Mouse (Mus musculus) MEL (cell line): Measurements from ENCODE around the gene Kif3a. TPM values are rescaled to one million over a fixed set of nuclear protein-coding genes. Genes with fewer than 3 reads are reported as not detected.
"Not testable (repeated sequence)": the region's sequence is repeated elsewhere in the genome, so short reads cannot be mapped to it uniquely, and the experiment has no call there.

Source experiments
- DNase-seq: peaks from one replicate; pipeline ENCODE4 v3.0.0; 2011; ENCODE audit warnings: low read depth, low spot score
- H3K27ac ChIP-seq: 2 replicates; pipeline ENCODE4 v1.5.1; 2012; ENCODE audit warnings: low read depth, mild to moderate bottlenecking, control low read depth, low read length, moderate library complexity; ENCODE audit not compliant: control insufficient read depth
- H3K27me3 ChIP-seq, 2 experiments: fragments of 150-350 bp in 1 of 2; sonication (generic) in 1 of 2; 2 replicates each; pipeline ENCODE4 v1.6.1; 2012; ENCODE audit warnings: low read length in 2 of 2, mild to moderate bottlenecking in 2 of 2, improper control_type of control experiment in 1 of 2, moderate library complexity in 1 of 2; ENCODE audit not compliant: insufficient read depth in 2 of 2, control insufficient read depth in 1 of 2
- H3K36me3 ChIP-seq, 2 experiments: 2 replicates each; pipeline ENCODE4 v1.6.1; 2012 to 2014; ENCODE audit warnings: low read length in 2 of 2, improper control_type of control experiment in 1 of 2, inconsistent platforms in 1 of 2, mild to moderate bottlenecking in 1 of 2; ENCODE audit not compliant: insufficient read depth in 2 of 2, control insufficient read depth in 1 of 2
- H3K4me1 ChIP-seq, 2 experiments: fragments of 150-350 bp in 1 of 2; sonication (generic) in 1 of 2; 2 replicates each; pipeline ENCODE4 v1.6.1; 2012; ENCODE audit warnings: low read length in 2 of 2, improper control_type of control experiment in 1 of 2, mild to moderate bottlenecking in 1 of 2; ENCODE audit not compliant: insufficient read depth in 2 of 2, control insufficient read depth in 1 of 2
- H3K4me3 ChIP-seq, 2 experiments: fragments of 150-350 bp in 1 of 2; sonication (generic) in 1 of 2; 2 replicates each; pipeline ENCODE4 v1.5.1; 2012; ENCODE audit warnings: low read depth in 2 of 2, low read length in 2 of 2, mild to moderate bottlenecking in 2 of 2, moderate library complexity in 2 of 2, control low read depth in 1 of 2, improper control_type of control experiment in 1 of 2; ENCODE audit not compliant: control insufficient read depth in 1 of 2, insufficient read depth in 1 of 2
- H3K79me2 ChIP-seq: 2 replicates; pipeline ENCODE4 v1.6.1; 2012; ENCODE audit warnings: mild to moderate bottlenecking, low read length, moderate library complexity; ENCODE audit not compliant: control insufficient read depth, poor library complexity, insufficient read depth
- H3K9ac ChIP-seq: 2 replicates; pipeline ENCODE4 v1.6.1; 2012; ENCODE audit warnings: low read depth, mild to moderate bottlenecking, control low read depth, low read length, moderate library complexity; ENCODE audit not compliant: control insufficient read depth, poor library complexity, severe bottlenecking
- H3K9me3 ChIP-seq: fragments of 150-350 bp; sonication (generic); replicated peaks from 2 replicates; pipeline ENCODE4 v1.6.1; 2012; ENCODE audit warnings: mild to moderate bottlenecking, low read length, improper control_type of control experiment, moderate library complexity; ENCODE audit not compliant: insufficient read depth
- CTCF ChIP-seq, 3 experiments: IDR thresholded peaks in 2 of 3; conservative IDR thresholded peaks in 1 of 3; 2 replicates each; pipeline ENCODE4 v1.5.1; 2011 to 2012; ENCODE audit warnings: low read length in 3 of 3, low read depth in 2 of 3, mild to moderate bottlenecking in 2 of 3, improper control_type of control experiment in 1 of 3, inconsistent platforms in 1 of 3, mixed read lengths in 1 of 3, moderate library complexity in 1 of 3; ENCODE audit not compliant: control insufficient read depth in 1 of 3, insufficient read depth in 1 of 3, poor library complexity in 1 of 3, severe bottlenecking in 1 of 3
- EP300 ChIP-seq, 2 experiments: IDR thresholded peaks; 2 replicates each; pipeline ENCODE4 v1.6.1; 2011; ENCODE audit warnings: improper control_type of control experiment in 2 of 2, low read length in 2 of 2, low read depth in 1 of 2, mild to moderate bottlenecking in 1 of 2
- ETS1 ChIP-seq: IDR thresholded peaks from 2 replicates; pipeline ENCODE4 v1.6.1; 2012; ENCODE audit warnings: low read depth, mild to moderate bottlenecking, inconsistent platforms, low read length, improper control_type of control experiment, moderate library complexity
- GATA1 ChIP-seq: IDR thresholded peaks from 2 replicates; pipeline ENCODE4 v1.6.1; 2011; ENCODE audit warnings: low read depth, low read length, improper control_type of control experiment
- KAT2A ChIP-seq: conservative IDR thresholded peaks from 2 replicates; pipeline ENCODE4 v1.6.1; 2012; ENCODE audit warnings: low read depth, low read length, improper control_type of control experiment, inconsistent platforms
- MEF2A ChIP-seq: IDR thresholded peaks from 2 replicates; pipeline ENCODE4 v1.6.1; 2014; ENCODE audit warnings: low read depth, mild to moderate bottlenecking, inconsistent platforms, low read length, improper control_type of control experiment; ENCODE audit not compliant: poor library complexity, insufficient replicate concordance, severe bottlenecking; ENCODE audit errors: extremely low read depth
- MXI1 ChIP-seq: IDR thresholded peaks from 2 replicates; pipeline ENCODE4 v1.6.1; 2011; ENCODE audit warnings: mild to moderate bottlenecking, low read depth, low read length, improper control_type of control experiment
- MYC ChIP-seq: IDR thresholded peaks from 2 replicates; pipeline ENCODE4 v1.6.1; 2011; ENCODE audit warnings: low read depth, mild to moderate bottlenecking, low read length, improper control_type of control experiment, moderate library complexity
- POLR2AphosphoS2 ChIP-seq: IDR thresholded peaks from 2 replicates; pipeline ENCODE4 v1.6.1; 2011; ENCODE audit warnings: low read length, improper control_type of control experiment
- SMC3 ChIP-seq: IDR thresholded peaks from 2 replicates; pipeline ENCODE4 v1.6.1; 2011; ENCODE audit warnings: low read depth, low read length, improper control_type of control experiment
- TAL1 ChIP-seq: IDR thresholded peaks from 2 replicates; pipeline ENCODE4 v1.6.1; 2012; ENCODE audit warnings: mild to moderate bottlenecking, inconsistent platforms, low read length, moderate library complexity, mixed read lengths
- TCF12 ChIP-seq: IDR thresholded peaks from 2 replicates; pipeline ENCODE4 v1.6.1; 2014; ENCODE audit warnings: low read depth, mild to moderate bottlenecking, inconsistent platforms, low read length, improper control_type of control experiment, moderate library complexity
- USF1 ChIP-seq: IDR thresholded peaks from 2 replicates; pipeline ENCODE4 v1.6.1; 2014; ENCODE audit warnings: low read depth, mild to moderate bottlenecking, inconsistent platforms, low read length, improper control_type of control experiment, moderate library complexity
- USF2 ChIP-seq, 2 experiments: IDR thresholded peaks; 2 replicates each; pipeline ENCODE4 v1.6.1; 2011 to 2012; ENCODE audit warnings: improper control_type of control experiment in 2 of 2, low read length in 2 of 2, borderline replicate concordance in 1 of 2, inconsistent platforms in 1 of 2, low read depth in 1 of 2, mild to moderate bottlenecking in 1 of 2; ENCODE audit not compliant: insufficient read depth in 1 of 2
- ZMIZ1 ChIP-seq: IDR thresholded peaks from 2 replicates; pipeline ENCODE4 v1.6.1; 2012; ENCODE audit warnings: low read depth, mild to moderate bottlenecking, inconsistent platforms, low read length, improper control_type of control experiment, moderate library complexity
- ZNF384 ChIP-seq: IDR thresholded peaks from 2 replicates; pipeline ENCODE4 v1.6.1; 2012; ENCODE audit warnings: low read depth, mild to moderate bottlenecking, inconsistent platforms, low read length, improper control_type of control experiment
- polyA plus RNA-seq, 2 experiments: library from polyadenylated mRNA; stranded (reverse) in 1 of 2; unstranded in 1 of 2; fragments of >175 nt in 1 of 2; fragments of >200 nt in 1 of 2; gene quantifications; 2 replicates each; pipeline versions ENCODE4 v1.2.1 to v1.2.4; 2012; ENCODE audit warnings: low replicate concordance in 2 of 2, low read depth in 1 of 2; ENCODE audit not compliant: insufficient read length in 2 of 2, insufficient read depth in 1 of 2, missing spikeins in 1 of 2
- total RNA-seq: library from RNA; depleted of rRNA; stranded (reverse); fragments of 300-350 nt; gene quantifications from 2 replicates; pipeline ENCODE4 v1.2.3, GENCODE M21; 2012

The Kif3a gene
- total and polyA plus RNA-seq, 3 experiments: 13.6 to 88.3 (median 17.1) TPM

GRCm38 (mm10) chr11:53551754-53552153 lies 15.4 kb upstream of the Kif3a start (continued):
- TF ChIP-seq MEF2A (no peak), USF2 (IDR thresholded peaks at IDR 0.05; ENCODE audit: borderline replicate concordance in 1 of 2, insufficient read depth in 1 of 2, low read depth in 1 of 2, low read length in 2 of 2) (no peak), SMC3 (peak; percentile 94), CTCF (IDR thresholded peaks at IDR 0.05 in 2 of 3, conservative IDR thresholded peaks at IDR 0.05 in 1 of 3; ENCODE audit: control insufficient read depth in 1 of 3, insufficient read depth in 1 of 3, low read depth in 2 of 3, low read length in 3 of 3, poor library complexity in 1 of 3, severe bottlenecking in 1 of 3) (peak; percentile 68 to 95 (median 85)), KAT2A (no peak), POLR2AphosphoS2 (no peak), ZMIZ1 (no peak), MYC (peak; percentile 85)

GRCm38 (mm10) chr11:53556529-53556928 lies 10.7 kb upstream of the Kif3a start:
- H3K9me3 ChIP-seq, DNase-seq, H3K36me3 ChIP-seq, H3K27ac ChIP-seq, H3K79me2 ChIP-seq, H3K27me3 ChIP-seq: not testable (repeated sequence)
- Histone ChIP-seq H3K9ac (peak overlapping the region; percentile 60), H3K4me1 (peaks cover 6 to 11% of the 10 kb centered on the region in 2 experiments; a peak in 3 of 4 replicates), H3K4me3 (peak overlapping the region; percentile 46 to 60)

- not testable (repeated sequence) for H3K27ac ChIP-seq, H3K9ac ChIP-seq, H3K4me3 ChIP-seq, H3K79me2 ChIP-seq, DNase-seq, H3K9me3 ChIP-seq, H3K27me3 ChIP-seq
- H3K36me3 ChIP-seq: peaks cover 0 to 10% of the 10 kb centered on the region in 2 experiments; a peak in 2 of 4 replicates
- H3K4me1 ChIP-seq: peaks cover 11 to 13% of the 10 kb centered on the region in 2 experiments
These were observed 9.2 kb upstream of the Kif3a start for GRCm38 (mm10) chr11:53557992-53558391.

- Histone ChIP-seq H3K4me1 (peaks cover 11 to 13% of the 10 kb centered on the region in 2 experiments), H3K36me3 (peaks cover 0 to 10% of the 10 kb centered on the region in 2 experiments; a peak in 2 of 4 replicates)
- not testable (repeated sequence) for H3K79me2 ChIP-seq, H3K27ac ChIP-seq, H3K9ac ChIP-seq, H3K4me3 ChIP-seq, H3K27me3 ChIP-seq
- TF ChIP-seq GATA1 (0 out of 2 replicates have a peak, but pooled peaks have one; percentile 6), USF1 (peak; percentile 68), TAL1 (peak; percentile 25; the same call in 1 of the 2 replicates), MXI1 (peak; percentile 19; the same call in 1 of the 2 replicates), ETS1 (peak; percentile 28; the same call in 1 of the 2 replicates), TCF12 (peak; percentile 54; the same call in 1 of the 2 replicates), EP300 (IDR thresholded peaks at IDR 0.05; ENCODE audit: low read depth in 1 of 2, low read length in 2 of 2) (peak in 1 of 2 experiments; percentile 26; a peak in 1 of 4 replicates), ZNF384 (peak; percentile 72)
- TF ChIP-seq, all 39 proteins: peak for 8; not testable (repeated sequence) for 31
- not testable (repeated sequence) for H3K9me3 ChIP-seq
- peak; percentile 63 for DNase-seq
These were observed 7.2 kb upstream of the Kif3a start for GRCm38 (mm10) chr11:53559980-53560379.
